Mouse (Mus musculus) adipocyte (in vitro differentiated cells): ENCODE data around the gene Cyp2f2.

Experiments
- DNase-seq: peaks from one replicate; pipeline ENCODE4 v3.0.0-alpha.2; 2016; ENCODE audit warnings: low spot score

Cyp2f2 gene

DNA sequence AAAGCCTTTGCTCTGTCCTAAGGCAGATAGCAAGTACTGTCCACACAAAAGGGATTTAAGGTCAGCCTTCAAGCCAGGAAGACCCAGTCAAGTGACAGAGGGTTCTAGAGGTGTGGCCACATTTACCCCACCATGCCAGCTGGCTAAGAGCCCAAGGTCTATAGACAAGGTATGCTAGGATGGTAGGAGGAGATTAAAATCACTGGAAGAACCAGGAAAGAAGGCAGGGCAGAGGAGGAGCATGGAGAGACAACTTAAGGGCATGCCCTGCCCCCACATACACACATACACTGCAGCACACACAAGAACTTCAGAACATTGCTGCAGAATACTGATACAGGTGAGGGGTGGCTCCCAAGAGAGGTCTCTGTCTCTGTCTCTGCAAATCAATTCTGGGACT is at the start of gene Cyp2f2:
Gene Cyp2f2, plus strand, starts transcription at position 234 of the 400 bp plus-strand sequence.
- peak; percentile 59 for DNase-seq

DNA sequence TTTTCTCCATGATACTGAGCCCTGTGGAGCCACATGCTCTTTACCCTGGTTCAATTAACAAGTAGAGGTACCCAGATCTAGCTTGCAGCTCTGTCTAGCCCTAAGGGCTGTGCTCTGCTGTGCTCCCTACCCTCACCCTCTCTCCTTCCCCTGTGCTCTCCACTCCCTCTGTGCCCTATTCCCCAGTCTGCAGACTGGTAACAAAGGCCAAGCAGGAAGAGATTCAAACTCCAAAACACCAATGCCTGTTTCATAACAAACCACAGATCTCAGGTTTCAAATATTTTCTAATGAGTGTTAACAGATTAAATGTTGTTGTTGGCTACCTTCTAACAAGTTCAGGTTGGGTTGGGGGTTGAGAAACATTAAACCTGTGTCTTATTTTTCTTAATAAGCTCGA is 41.1 kb upstream of the Cyp2f2 start:
- peak; percentile 70 for DNase-seq

DNA sequence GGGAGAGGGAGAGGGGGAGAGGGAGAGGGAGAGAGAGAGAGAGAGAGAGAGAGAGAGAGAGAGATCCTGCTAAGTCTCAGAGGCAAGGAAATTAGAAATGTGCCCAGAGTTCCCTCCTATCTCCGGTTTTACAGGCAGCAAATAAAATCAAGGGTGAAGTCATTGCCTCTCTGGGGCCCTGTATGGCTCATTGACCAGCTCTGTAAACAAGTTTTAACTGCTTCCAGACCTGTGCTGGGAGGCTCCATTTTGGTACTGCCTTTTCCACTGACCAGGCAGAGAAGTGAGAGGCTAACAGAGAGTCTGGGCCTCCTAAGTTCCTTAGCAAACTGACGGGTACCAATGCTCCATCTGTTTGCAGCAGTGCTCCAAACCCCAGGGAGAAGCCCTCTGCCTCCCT is 38.1 kb upstream of the Cyp2f2 start:
- DNase-seq = peak; percentile 35

DNA sequence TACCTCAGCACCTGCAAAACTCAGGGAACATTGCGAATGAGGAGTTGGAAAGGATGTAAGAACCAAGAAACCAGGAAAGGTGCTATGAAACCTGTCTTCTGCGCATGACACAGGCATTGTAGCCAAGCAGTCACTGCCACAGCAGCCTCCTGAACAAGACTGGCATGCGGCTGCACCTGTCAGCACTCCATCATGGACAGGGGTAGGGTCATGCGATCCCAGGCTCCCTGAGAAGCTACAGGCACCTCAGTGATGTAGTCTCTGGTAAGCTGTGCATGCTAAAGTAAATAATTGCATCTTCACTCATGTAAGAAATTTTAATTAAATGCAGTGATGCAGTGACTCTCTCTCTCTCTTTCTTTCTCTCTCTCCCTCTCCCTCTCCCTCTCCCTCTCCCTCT is 28.7 kb upstream of the Cyp2f2 start:
- no peak for DNase-seq

DNA sequence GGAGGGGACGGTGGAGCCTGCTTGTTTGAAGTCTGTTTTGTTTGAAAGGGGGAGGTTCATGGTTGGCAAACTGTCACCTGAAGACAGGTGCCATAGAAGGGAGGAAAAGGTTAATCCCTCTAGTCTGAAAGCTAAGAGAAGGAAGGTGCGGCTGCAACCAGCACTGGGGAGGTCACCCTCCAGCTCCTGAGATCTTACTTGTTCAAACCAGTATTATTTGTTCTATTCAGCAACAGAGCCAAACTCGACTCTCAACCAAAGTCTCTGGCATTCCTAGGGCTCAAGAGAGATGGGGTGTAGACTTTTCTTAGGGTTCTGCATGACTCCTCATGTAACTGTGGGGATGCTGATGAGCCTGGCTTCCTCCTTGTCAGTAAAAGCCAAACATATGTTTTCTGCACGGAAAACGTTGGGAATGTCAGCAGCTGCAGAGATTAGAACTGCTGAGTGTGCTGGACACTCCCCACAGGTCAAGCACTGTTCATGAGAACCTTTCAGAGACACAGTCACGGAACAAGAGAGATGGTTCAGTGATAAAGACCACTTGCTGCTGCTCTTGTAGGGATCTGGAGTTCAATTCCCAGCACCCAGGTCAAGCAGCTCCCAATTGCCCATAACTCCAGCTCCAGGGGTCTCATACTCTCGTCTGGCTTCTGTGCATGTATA is 27.5 kb upstream of the Cyp2f2 start:
- DNase-seq = no peak

DNA sequence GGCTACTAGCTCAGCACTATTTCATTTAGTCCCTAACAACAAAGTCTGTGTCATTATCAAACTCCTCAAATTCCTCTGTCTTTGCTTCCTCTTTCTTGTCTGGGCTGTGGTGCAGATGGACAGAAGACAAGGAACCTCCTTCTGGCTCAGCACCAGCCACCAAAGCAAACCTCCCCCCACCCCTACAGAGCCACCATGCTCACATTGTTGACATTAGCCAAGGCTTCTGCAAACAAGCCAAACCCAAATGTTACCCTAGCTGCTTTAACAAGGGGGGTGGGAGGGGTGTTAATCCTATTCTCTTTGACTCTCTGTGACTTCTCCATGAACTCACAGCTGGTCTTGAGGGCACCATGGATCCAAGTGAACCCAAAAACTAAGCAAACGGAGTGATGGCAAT is 26.8 kb upstream of the Cyp2f2 start:
- DNase-seq = no peak

DNA sequence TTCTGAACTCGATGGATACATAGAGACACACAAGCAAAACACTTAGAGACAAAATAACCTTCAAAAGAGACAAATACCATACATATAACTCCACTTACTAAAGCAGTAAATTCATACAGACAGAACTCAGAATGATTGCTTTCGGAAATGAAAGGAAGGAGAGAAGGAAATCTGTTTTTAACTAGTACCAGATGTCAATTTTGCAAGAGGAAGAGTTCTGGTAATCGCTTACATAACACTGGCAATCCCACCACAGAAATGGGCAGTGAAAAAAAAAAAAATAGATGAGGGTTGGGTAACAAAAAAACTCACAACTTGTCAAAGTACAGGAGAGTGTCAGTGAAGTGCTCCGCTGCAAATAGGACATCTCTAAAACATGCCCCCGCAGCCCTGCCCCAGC is 14.8 kb upstream of the Cyp2f2 start:
- peak; percentile 59 for DNase-seq

DNA sequence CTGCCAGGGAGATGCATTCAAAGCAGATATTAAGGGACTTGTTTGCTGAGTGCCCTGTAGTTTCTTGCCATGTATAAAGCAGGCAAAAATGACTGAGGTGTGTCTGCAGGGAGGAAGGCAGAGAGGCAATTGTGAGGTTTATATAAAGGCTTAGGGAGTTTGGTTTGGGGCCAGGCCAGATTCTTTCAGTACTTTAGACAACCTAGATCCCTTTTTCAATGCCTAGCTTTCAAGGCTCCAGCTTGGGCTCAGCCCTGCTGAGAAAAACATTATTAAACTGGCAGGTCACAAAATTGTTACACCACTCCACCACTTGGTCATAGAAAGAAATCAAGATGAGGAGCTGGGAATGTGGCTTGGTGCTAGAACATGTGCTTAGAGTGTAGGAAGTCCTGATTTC is 9.4 kb upstream of the Cyp2f2 start:
- no peak for DNase-seq

DNA sequence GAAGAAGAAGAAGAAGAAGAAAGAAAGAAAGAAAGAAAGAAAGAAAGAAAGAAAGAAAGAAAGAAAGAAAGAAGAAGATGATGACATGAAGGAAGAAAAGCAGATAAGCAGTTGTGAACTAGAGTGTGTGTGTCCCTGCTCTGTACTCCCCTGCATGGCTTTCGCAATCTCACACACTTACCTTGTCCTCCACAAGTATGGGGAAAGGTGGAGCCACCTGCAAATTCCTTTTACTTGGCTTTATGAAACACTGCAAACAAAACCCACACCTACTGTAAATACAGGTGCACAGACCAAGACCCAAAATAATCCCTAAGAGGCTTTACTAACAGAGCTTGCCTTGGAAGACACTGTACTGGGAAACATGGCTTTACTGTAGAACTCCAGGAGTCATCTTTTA is 8.7 kb upstream of the Cyp2f2 start:
- no peak for DNase-seq

DNA sequence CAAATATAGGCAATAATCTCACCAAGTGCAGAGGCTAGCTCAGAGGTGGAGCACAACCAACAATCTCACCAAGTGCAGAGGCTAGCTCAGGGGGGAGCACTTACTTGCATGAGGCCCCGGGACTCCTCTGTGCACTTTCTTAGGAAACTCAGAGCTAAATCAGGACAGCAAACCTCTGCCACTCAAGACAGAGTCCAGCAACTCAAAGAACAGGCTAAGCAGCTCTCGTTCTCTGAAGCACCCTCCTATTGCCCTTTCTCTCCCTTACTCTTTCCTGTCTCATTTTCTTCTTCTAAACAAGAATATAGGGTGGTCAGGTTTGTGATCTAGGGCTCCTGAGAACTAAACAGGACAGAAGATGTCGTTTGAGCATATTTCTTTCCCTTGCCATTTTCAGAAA is 7.7 kb upstream of the Cyp2f2 start:
- DNase-seq = no peak

DNA sequence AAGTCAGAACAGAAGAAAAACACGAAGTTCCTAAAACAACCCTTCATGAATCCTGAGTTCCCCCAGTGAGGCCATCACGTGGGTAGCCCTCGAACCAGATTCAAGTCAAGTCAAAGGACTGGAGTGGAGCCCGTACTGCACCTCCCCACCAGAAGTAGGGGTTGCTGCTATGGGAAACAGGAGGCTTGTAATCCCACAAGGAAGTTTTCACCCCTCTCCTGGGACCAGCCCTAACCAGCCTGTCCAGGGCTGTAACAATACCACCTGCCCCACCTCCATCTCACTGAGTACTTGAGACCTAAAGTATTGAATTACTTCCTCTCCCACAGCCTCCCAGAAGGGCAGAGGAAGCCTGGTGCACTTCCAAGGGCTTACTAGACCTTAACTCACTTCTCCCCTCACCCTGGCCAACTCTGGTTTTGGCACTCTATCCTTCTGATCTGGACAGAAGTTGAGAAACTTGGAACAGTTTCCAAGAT is 1.6 kb upstream of the Cyp2f2 start:
- peak; percentile 89 for DNase-seq

DNA sequence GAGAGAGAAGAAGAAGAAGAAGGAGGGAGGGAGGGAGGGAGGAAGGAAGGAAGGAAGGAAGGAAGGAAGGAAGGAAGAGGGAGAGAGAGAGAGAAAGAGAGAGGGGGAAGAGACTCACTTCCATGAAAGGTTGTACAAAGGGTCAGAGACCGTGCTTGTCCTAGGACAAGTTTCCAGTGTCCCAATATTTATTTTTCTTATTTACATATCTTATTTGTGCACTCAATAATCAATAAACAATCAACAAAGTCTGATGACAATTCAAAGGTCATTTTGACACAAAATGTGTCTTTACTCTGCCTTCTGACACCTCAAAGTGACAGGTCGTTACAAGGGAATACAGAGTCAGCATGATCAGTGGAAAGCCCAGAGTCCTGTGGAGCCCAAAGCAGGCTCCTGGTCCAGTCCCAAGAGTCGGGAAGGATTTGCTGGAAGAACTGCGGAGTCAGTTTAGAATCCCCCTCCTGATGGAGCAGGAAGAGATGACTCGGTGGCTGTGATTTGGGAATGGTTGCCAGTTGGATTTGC is 4.7 kb downstream of the Cyp2f2 start:
- no peak for DNase-seq

DNA sequence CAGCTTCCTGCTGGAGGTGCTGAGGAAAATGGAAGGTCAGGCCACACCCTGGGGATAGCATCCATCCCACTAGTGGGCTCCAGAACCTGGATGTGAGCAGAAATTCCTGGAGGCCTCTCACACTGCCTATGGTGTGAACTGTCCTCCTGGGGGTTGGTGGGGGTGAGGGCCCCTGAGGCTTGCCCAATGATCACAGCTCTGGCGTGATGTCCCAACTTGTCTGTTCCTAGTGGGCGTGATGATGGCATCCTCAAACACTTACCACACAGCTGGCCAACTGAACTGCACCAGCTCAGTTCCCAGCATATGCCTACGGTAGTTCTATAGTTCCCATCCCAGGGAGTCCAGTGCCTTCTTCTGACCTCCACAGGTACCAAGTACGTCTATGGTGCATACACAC is 5.3 kb downstream of the Cyp2f2 start:
- no peak for DNase-seq

DNA sequence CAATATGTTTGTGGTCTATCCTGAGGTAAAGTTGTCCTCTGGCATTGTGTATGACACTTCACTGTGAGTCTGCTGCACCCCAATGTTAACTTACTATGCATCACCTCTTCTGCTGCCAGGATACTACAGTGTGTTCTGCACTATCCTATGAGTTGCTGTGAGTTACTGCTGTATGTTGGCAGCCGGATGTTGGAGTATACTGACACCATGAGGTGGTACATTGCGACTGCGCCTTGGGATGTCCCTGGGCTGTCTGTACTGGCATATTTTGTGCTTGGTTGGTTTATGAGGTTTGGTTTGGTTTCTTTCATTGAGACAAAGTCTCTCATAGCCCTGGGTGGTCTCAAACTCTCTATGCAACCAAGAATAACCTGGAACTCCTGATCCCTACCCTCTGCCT is 8.5 kb downstream of the Cyp2f2 start:
- DNase-seq = peak; percentile 58

DNA sequence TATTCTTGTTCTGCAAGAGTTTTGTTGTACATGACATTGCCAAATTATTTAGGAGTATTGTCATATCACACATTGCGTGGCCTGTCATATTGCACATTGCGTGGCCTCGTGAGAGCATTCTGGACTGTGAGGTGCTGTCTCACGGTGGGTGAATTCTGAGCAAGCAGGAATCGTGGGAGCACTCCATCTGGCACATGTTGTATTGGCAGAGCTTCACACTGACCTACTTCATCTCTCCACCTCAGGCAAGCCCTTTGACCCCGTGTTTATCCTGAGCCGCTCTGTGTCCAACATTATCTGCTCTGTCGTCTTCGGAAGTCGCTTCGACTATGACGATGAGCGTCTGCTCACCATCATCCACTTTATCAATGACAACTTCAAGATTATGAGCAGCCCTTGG is 9.2 kb downstream of the Cyp2f2 start:
- no peak for DNase-seq

DNA sequence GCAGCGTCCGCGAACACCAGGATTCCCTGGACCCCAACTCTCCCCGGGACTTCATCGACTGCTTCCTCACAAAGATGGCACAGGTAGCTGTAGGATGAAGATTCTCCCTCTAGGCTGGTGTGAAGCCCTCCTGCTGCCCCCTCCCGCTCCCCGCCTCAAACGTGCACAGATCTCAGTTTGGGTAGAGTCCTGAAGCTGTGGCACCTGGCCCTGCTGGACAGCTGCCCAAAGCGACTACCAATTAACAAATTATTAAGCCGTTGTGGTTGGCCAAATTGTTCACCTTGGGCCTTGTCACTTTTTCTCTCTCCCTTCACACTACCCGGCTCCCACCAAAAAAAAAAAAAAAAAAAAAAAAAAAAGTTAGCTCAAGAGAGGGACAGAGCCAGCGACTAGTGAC is 10.1 kb downstream of the Cyp2f2 start:
- DNase-seq = no peak

DNA sequence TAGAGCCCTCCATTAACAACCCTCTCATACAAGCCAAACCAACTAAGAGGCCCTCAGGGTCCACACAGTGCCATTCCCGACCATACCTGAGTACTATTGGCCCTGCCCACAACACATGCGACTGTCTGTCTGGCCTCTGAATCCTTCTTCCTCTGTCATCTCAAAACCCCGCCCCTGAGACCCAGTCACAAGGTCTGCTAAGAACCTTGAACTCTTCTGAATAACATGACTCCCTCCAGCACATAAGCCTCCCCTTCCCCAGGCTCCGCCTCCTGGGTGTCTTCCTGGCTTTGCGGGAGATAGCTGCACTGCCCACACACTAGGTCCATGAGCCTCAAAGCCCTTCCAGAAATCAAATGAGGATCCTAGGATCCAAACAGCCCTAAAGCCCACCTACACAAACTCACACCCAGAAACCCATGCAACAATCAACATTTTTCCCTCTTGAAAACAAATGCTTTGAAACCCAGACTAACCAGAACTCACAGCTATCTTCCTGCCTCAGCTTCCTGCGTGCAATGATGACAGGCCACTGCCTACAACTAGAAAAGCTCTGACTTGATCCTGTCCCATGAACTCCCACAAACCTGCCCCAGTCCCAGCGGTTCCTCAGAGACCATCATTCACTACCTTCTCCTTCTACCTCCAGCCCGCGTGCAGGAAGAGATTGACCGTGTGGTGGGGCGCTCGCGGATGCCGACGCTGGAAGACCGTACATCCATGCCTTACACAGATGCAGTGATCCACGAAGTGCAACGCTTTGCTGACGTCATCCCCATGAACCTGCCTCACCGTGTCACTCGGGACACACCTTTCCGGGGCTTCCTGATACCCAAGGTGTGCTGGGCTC is 11.0 kb downstream of the Cyp2f2 start:
- DNase-seq = no peak

DNA sequence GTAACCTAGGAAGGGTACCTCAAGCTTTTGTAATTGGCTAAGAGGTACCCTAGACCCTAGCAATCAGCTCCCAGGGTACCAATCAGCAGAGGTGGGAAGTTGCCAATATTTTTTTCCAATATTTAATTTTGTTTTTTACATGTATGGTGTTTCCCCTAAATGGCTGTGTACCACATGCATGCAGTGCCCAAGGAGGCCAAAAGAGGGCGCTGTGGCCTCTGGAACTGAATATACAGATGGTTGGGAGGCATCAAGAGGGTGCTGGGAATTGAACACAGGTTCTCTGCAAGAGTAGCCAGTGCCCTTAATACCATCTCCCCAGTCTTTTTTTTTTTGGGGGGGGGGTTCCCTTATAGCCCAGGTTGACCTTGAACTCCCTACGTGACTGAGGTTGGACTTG is 11.7 kb downstream of the Cyp2f2 start:
- DNase-seq = no peak

DNA sequence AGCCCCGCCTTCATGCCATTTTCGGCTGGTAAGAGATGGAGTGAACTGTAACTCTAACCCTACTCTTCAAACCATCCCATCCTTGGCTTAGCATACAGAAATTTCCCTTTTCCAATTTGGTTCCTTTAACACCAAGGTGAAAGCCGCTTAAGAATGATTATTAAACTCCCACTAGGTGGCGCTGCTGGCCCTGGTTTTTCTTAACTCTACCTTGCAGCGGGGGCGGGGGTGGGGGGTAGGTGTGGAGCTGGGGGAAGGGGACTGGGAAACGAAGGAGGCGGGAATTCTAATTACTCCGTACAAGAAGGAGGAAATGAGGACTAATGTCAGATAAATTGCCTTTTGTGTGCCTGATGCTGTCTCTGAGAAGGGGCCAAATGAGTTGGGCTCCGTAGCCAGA is 12.9 kb downstream of the Cyp2f2 start:
- peak; percentile 55 for DNase-seq

DNA sequence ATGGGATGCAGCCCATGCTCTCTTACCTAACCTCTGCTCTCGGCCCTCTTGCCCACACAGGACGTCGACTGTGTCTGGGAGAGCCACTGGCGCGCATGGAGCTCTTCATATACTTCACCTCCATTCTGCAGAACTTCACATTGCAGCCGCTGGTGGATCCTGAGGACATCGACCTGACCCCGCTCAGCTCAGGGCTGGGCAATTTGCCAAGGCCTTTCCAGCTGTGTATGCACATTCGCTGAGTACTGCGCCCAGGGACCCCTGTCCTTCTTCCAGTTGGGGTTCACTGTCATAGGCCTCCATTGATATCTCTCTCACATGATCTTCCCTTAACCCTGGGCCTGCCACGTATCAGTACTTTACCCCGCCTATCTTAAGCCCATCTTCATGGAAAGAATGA is 13.4 kb downstream of the Cyp2f2 start:
- no peak for DNase-seq

DNA sequence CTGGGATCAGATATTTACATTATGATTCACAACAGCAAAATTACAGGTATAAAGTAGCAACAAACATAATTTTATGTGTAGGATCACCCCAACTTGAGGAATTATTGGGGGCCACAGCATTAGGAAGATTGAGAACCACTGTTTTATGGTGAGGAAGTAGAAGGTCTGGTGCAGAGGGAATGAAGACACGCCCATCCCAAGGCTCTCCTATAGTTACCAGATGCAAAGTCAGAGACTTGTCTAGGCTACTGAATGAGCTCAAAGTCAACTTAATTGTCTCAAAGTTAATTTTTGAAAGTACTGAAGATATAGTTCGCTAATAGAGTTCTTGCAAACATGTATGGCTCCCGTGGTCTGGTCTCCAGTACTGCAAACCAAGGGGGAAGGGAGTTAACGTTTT is 14.0 kb downstream of the Cyp2f2 start:
- DNase-seq = no peak

DNA sequence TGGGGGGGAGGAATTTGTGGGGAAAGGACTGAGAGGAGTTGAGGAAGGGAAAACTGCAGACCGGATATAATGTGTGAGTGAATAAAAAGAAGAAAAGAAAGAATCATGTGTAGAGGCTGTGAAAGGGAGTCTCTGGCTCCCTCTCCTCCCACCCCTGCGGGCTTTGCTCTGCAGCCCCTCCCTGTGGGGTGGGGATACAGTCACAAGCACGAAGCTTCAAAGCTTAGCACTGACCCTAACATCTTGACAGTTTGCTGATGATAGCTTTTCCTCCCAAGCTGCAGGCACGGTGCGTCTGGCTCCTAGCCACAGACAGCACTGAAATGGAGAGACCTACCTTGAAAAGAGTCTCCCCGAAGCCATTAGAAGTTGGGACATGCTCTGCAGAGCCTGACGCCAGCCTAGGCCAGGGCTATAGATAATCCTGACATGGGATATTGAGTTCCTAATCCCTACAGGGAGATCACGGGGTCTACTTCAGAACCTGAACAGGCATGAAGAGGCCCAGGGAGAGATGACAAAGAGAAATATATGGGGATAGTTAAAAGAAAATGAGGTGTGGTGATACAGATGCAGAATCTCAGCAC is 16.8 kb downstream of the Cyp2f2 start:
- no peak for DNase-seq

DNA sequence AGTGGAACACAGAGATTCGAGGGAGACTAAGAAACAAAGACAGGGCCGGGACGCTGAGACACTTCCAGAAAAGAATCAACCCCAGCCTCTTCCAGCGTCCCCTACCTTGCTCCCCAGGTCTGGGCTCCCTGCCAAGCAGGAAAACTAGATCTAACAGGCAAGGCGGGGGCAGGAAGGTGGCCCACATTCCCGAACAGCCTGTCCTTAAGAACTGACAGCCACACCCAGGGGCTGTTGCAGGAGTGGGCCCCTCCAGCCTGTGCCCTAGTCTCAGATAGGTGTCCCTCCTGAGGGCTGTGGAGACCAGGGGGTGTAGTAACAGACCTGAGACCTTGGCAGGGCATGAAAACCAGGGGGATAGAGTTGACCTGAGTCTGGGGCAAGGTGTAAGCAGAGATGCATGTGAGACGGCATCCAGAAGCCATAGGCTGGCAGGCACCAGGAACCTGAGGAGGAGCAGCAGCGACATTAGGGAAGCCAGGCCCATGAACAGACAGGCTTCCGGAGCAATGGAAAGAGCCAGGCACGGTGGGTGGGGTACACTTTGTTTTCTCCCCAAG is 33.6 kb downstream of the Cyp2f2 start, which contains the start of gene Cyp2t4:
Gene Cyp2t4, plus strand, starts transcription at position 510 of the 560 bp plus-strand sequence.
- no peak for DNase-seq
